ENCODE assay signal across 14 mouse cellular contexts in the genomic region with DNA sequence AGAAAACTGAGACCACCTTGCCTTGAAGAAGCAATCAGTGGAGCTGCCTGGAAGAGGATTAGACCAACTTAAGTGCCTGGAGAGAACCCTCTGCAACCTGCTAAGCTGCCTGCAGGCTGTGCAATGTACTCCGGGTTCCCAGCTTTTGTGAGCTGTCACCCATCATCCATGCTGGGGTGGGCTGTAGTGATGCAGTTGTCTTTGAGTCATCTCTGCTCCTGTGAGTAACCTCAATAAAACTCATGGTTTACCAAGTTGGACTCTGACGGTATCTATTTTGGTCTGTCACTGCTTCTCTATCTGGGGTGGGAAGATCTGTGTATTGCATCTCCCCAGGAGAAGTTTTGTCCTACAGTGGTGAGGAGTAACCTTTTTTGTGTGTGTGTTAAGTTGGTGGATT.
"Had no signal": no experiment of that assay in that cellular context is flagged by ENCODE, and none has a peak within 500 bp of the region (broad histone marks: within the 10 kb centered on the region; RNA-seq: fewer than 3 reads in every experiment).

No protein-coding gene starts in this region.

- DNase-seq: gastrocnemius, postnatal 14 days; gastrocnemius, postnatal 36 days; heart, adult 11 months; heart, adult 2 months; heart, postnatal 10 days; heart, postnatal 4 days; kidney, adult 11 months; kidney, adult 2 months; kidney, adult 9 months; kidney, postnatal 14 days; kidney, postnatal 36 days; layer of hippocampus, adult 9-11 months; layer of hippocampus, postnatal 36 days; left cerebral cortex, postnatal 4 days had no signal
